Mouse (Mus musculus) embryonic stem cell, embryonic (primary cell): ENCODE measurements around the gene Card9.

Source experiments
- CTCF ChIA-PET, 4 experiments: fragments of 300-600 bp in 2 of 4; fragments of 350-600 bp in 2 of 4; sonication (Branson Sonifier 250); formaldehyde crosslinking; loops; one replicate each; lab custom pipeline; 2022; ENCODE audit warnings: inconsistent platforms in 2 of 4; lab: Charles Lee
- POLR2A ChIA-PET, 4 experiments: fragments of 300-600 bp in 2 of 4; fragments of 350-600 bp in 2 of 4; sonication (Branson Sonifier 250); formaldehyde crosslinking; loops; one replicate each; lab custom pipeline; 2022; ENCODE audit warnings: antibody characterized with exemption in 4 of 4, inconsistent platforms in 1 of 4; lab: Charles Lee

Card9 gene

GRCm38 (mm10) chr2:26387713-26388112 is 27.0 kb upstream of the Card9 start:
- ChIA-PET CTCF (interaction anchor here in 3 of 4 experiments (0.6 to 4.6 kb wide), 8 partner anchors 21 to 1055 kb away, joined by 3 to 31 read pairs (median 6); partner anchors contain the start of genes Inpp5e (in 2 of the 3) and Brd3os (in 1 of the 3)), POLR2A (interaction anchor here in 3 of 4 experiments (0.5 to 14.2 kb wide), 25 partner anchors 9 to 410 kb away, joined by 3 to 127 read pairs (median 5); partner anchors contain the start of genes Inpp5e (in 3 of the 3), Sec16a (in 2 of the 3), Gm20532 (in 1 of the 3) and Snapc4 (in 1 of the 3))

GRCm38 (mm10) chr2:26380871-26381270 is 20.2 kb upstream of the Card9 start:
- CTCF ChIA-PET, result interaction anchor here (1.2 to 3.3 kb wide), 7 partner anchors 27 to 56 kb away, joined by 3 to 15 read pairs (median 6); partner anchors contain the start of genes Inpp5e (in 3 of the 4) and Dnlz (in 1 of the 4)
- POLR2A ChIA-PET, result interaction anchor here (0.7 to 5.0 kb wide), 43 partner anchors 8 to 227 kb away, joined by 3 to 33 read pairs (median 4); partner anchors contain the start of genes Dnlz (in 3 of the 4), Inpp5e (in 3 of the 4), Pmpca (in 3 of the 4) and Entr1 (in 2 of the 4)

- POLR2A ChIA-PET, result interaction anchor here (0.7 to 5.0 kb wide), 48 partner anchors 8 to 255 kb away, joined by 3 to 33 read pairs (median 4); partner anchors contain the start of genes Dnlz (in 3 of the 4), Inpp5e (in 3 of the 4), Pmpca (in 3 of the 4) and Sec16a (in 3 of the 4)
- CTCF ChIA-PET, result interaction anchor here (0.6 to 3.3 kb wide), 12 partner anchors 26 to 734 kb away, joined by 3 to 15 read pairs (median 5); partner anchors contain the start of genes Inpp5e (in 3 of the 4) and Dnlz (in 1 of the 4)
These were observed 19.5 kb upstream of the Card9 start, which contains the start of gene Snapc4 for GRCm38 (mm10) chr2:26380131-26380771. Snapc4 (minus strand) TSS chr2:26380653.

- ChIA-PET CTCF (interaction anchor here in 1 of 4 experiments (0.9 kb wide), 1 partner anchor 15 kb away, joined by 3 read pairs; no protein-coding TSS in a partner anchor), POLR2A (interaction anchor here in 3 of 4 experiments (0.5 to 1.7 kb wide), 5 partner anchors 8 to 364 kb away, joined by 3 to 5 read pairs (median 3); partner anchors contain the start of genes Entr1 (in 1 of the 3) and Pmpca (in 1 of the 3))
These were observed 11.7 kb upstream of the Card9 start for GRCm38 (mm10) chr2:26372396-26372795.

- ChIA-PET POLR2A (no interaction called here), CTCF (interaction anchor here in 1 of 4 experiments (1.4 kb wide), 1 partner anchor 11 kb away, joined by 4 read pairs; no protein-coding TSS in a partner anchor)
These were observed 7.9 kb upstream of the Card9 start for GRCm38 (mm10) chr2:26368572-26368971.

- CTCF ChIA-PET, result interaction anchor here in 2 of 4 experiments (1.3 to 1.4 kb wide), 2 partner anchors 11 to 43 kb away, joined by 3 to 4 read pairs; no protein-coding TSS in a partner anchor
- POLR2A ChIA-PET, result interaction anchor here in 2 of 4 experiments (1.2 to 1.5 kb wide), 3 partner anchors 12 to 70 kb away, joined by 3 read pairs; partner anchors contain the start of gene Snapc4 (in 1 of the 2)
These were observed 7.2 kb upstream of the Card9 start for GRCm38 (mm10) chr2:26367911-26368310.

- ChIA-PET POLR2A (interaction anchor here (0.7 to 2.2 kb wide), 14 partner anchors 7 to 49 kb away, joined by 3 to 7 read pairs (median 4); partner anchors contain the start of genes Snapc4 (in 2 of the 4) and Gpsm1 (in 1 of the 4)), CTCF (no interaction called here)
These were observed 4.2 kb upstream of the Card9 start for GRCm38 (mm10) chr2:26364738-26365465.

- CTCF ChIA-PET, result interaction anchor here in 1 of 4 experiments (2.1 to 2.2 kb wide), 2 partner anchors 9 to 12 kb away, joined by 5 to 7 read pairs; partner anchors contain the start of gene Dnlz
- POLR2A ChIA-PET, result interaction anchor here in 3 of 4 experiments (0.6 to 2.2 kb wide), 15 partner anchors 9 to 80 kb away, joined by 3 to 7 read pairs (median 4); partner anchors contain the start of genes Dnlz (in 1 of the 3), Entr1 (in 1 of the 3), Inpp5e (in 1 of the 3) and Pmpca (in 1 of the 3)
These were observed 2.8 kb upstream of the Card9 start for GRCm38 (mm10) chr2:26363481-26363880.

GRCm38 (mm10) chr2:26362991-26363390 is 2.3 kb upstream of the Card9 start:
- CTCF ChIA-PET, result interaction anchor here in 3 of 4 experiments (0.5 to 2.2 kb wide), 4 partner anchors 9 to 203 kb away, joined by 3 to 7 read pairs (median 4); partner anchors contain the start of gene Dnlz (in 1 of the 3)
- POLR2A ChIA-PET, result interaction anchor here in 2 of 4 experiments (0.8 to 2.7 kb wide), 10 partner anchors 11 to 80 kb away, joined by 3 to 14 read pairs (median 4); partner anchors contain the start of genes Dnlz (in 1 of the 2), Entr1 (in 1 of the 2), Inpp5e (in 1 of the 2) and Pmpca (in 1 of the 2)

- POLR2A ChIA-PET, result interaction anchor here in 2 of 4 experiments (0.6 to 10.4 kb wide), 4 partner anchors 13 to 34 kb away, joined by 3 to 151 read pairs (median 12); no protein-coding TSS in a partner anchor
These were observed 735 bp downstream of the Card9 start for GRCm38 (mm10) chr2:26359983-26360382.

GRCm38 (mm10) chr2:26358667-26359320 is 1.9 kb downstream of the Card9 start:
- ChIA-PET POLR2A (interaction anchor here in 3 of 4 experiments (0.8 to 10.4 kb wide), 12 partner anchors 14 to 145 kb away, joined by 3 to 151 read pairs (median 4); partner anchors contain the start of genes Entr1 (in 1 of the 3), Inpp5e (in 1 of the 3), Pmpca (in 1 of the 3) and Snapc4 (in 1 of the 3)), CTCF (interaction anchor here in 2 of 4 experiments (0.7 to 4.2 kb wide), 9 partner anchors 14 to 209 kb away, joined by 3 to 33 read pairs (median 7); partner anchors contain the start of gene Inpp5e (in 1 of the 2))

More at GRCm38 (mm10) chr2:26359983-26360382, 735 bp downstream of the Card9 start:
- CTCF ChIA-PET, result interaction anchor here in 2 of 4 experiments (0.6 to 1.7 kb wide), 4 partner anchors 35 to 207 kb away, joined by 3 to 7 read pairs (median 4); partner anchors contain the start of gene Qsox2 (in 1 of the 2)

- ChIA-PET POLR2A (interaction anchor here (0.6 to 10.4 kb wide), 27 partner anchors 8 to 1134 kb away, joined by 3 to 151 read pairs (median 4); partner anchors contain the start of genes Entr1 (in 2 of the 4), Inpp5e (in 2 of the 4), Pmpca (in 2 of the 4) and Agpat2 (in 1 of the 4)), CTCF (interaction anchor here (0.5 to 4.2 kb wide), 26 partner anchors 9 to 254 kb away, joined by 3 to 33 read pairs (median 4); partner anchors contain the start of genes Inpp5e (in 2 of the 4), Gm20532 (in 1 of the 4) and Gpsm1 (in 1 of the 4))
These were observed 3.2 kb downstream of the Card9 start for GRCm38 (mm10) chr2:26357484-26357883.

GRCm38 (mm10) chr2:26356678-26357077 is 4.0 kb downstream of the Card9 start:
- ChIA-PET CTCF (interaction anchor here in 3 of 4 experiments (0.5 to 4.2 kb wide), 19 partner anchors 10 to 588 kb away, joined by 3 to 33 read pairs (median 4); partner anchors contain the start of gene Inpp5e (in 1 of the 3)), POLR2A (interaction anchor here (0.9 to 10.4 kb wide), 23 partner anchors 14 to 546 kb away, joined by 3 to 151 read pairs (median 5); partner anchors contain the start of genes Entr1 (in 2 of the 4), Pmpca (in 2 of the 4), Agpat2 (in 1 of the 4) and Inpp5e (in 1 of the 4))

- ChIA-PET POLR2A (interaction anchor here in 3 of 4 experiments (0.9 to 10.4 kb wide), 15 partner anchors 13 to 546 kb away, joined by 3 to 151 read pairs (median 6); partner anchors contain the start of genes Entr1 (in 1 of the 3), Inpp5e (in 1 of the 3), Pmpca (in 1 of the 3) and Sec16a (in 1 of the 3)), CTCF (interaction anchor here in 3 of 4 experiments (0.5 to 4.2 kb wide), 7 partner anchors 14 to 588 kb away, joined by 4 to 33 read pairs (median 7); partner anchors contain the start of gene Inpp5e (in 1 of the 3))
These were observed 4.5 kb downstream of the Card9 start for GRCm38 (mm10) chr2:26356231-26356630.

GRCm38 (mm10) chr2:26354401-26354800 is 6.3 kb downstream of the Card9 start:
- POLR2A ChIA-PET, result interaction anchor here in 3 of 4 experiments (1.0 to 10.4 kb wide), 11 partner anchors 8 to 105 kb away, joined by 3 to 151 read pairs (median 4); partner anchors contain the start of genes Inpp5e (in 1 of the 3) and Snapc4 (in 1 of the 3)
- CTCF ChIA-PET, result interaction anchor here in 3 of 4 experiments (0.6 to 4.3 kb wide), 11 partner anchors 9 to 243 kb away, joined by 3 to 38 read pairs (median 6); partner anchors contain the start of genes Inpp5e (in 1 of the 3) and Snapc4 (in 1 of the 3)
